Mouse (Mus musculus): ENCODE data around the gene Mtln. TPM values are rescaled to one million over a fixed set of nuclear protein-coding genes. Genes with fewer than 3 reads are reported as not detected.

The Mtln gene
- polyA plus RNA-seq, 1 experiment from 2014 or later, result 43.5 TPM

DNA sequence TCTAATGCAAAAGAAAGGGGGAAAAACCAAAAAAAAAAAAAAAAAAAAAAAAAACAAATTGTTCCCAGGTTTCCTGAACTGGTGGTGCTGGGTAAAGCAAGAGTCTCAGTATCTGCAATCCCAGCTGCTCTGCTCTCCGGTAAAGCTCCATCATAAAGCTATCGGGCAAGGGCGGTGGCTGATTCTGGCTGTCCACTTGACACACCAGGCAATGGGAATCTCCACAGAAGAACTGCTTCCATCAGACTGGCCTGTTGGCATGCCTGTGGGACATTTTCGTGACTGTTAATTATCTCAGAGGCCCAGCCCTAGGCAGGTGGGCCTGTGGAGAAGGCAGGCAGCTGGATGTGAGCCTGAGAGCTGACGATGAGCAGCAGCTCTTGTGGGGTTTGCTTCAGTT lies 13.8 kb downstream of the Mtln start:
- no peak overlapping the region for H3K4me3 ChIP-seq (replicated peaks)
- H3K4me1 ChIP-seq, result no peaks in the 10 kb centered on the region
- H3K9me3 ChIP-seq, result no peaks in the 10 kb centered on the region
- H3K36me3 ChIP-seq, result no peaks in the 10 kb centered on the region
- WGBS, result 80% methylated on average over 5 of the region's 5 CpGs
- H3K27me3 ChIP-seq (replicated peaks), result no peaks in the 10 kb centered on the region
- no peak for ATAC-seq (ENCODE audit: insufficient read depth, low FRiP score, low read depth)
- no peak overlapping the region for H3K9ac ChIP-seq
- no peak overlapping the region for H3K4me2 ChIP-seq
- no peak overlapping the region for H3K27ac ChIP-seq

- Histone ChIP-seq H3K27ac (no peak overlapping the region), H3K4me1 (no peaks in the 10 kb centered on the region), H3K36me3 (0 out of 2 replicates have a peak, but pooled peaks cover 4% of the 10 kb centered on the region), H3K4me2 (no peak overlapping the region), H3K27me3 (replicated peaks) (no peaks in the 10 kb centered on the region), H3K4me3 (replicated peaks) (no peak overlapping the region), H3K9me3 (no peaks in the 10 kb centered on the region), H3K9ac (no peak overlapping the region)
- ATAC-seq (ENCODE audit: insufficient read depth, low FRiP score, low read depth), result no peak
- WGBS, result 71% methylated on average over 3 of the region's 3 CpGs
Measured at GRCm38 (mm10) chr2:127775013-127775412, 17.3 kb downstream of the Mtln start.

DNA sequence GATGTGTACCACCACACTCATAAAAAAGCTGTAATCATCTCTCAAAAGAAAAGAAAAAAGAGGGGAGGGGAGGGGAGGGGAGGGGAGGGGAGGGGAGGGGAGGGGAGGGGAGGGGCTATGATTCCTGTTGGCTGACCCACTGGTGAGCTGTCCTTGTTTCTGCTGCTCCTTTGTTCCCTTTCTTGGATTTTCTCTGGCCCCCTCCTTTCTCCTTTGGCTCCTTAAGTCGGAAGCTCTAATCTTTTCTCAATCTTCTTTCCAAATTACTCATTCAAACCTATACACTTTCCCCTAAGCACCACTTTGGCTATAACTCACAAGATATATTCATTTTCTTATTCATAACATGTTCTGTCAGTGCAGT lies 17.7 kb downstream of the Mtln start:
- WGBS, result 56% methylated on average over 1 of the region's 1 CpGs
- H3K27ac ChIP-seq, result no peak overlapping the region
- H3K9me3 ChIP-seq, result no peaks in the 10 kb centered on the region
- no peaks in the 10 kb centered on the region for H3K4me1 ChIP-seq
- peaks cover 8% of the 10 kb centered on the region; the same call in 1 of the 2 replicates for H3K36me3 ChIP-seq
- no peak overlapping the region for H3K4me3 ChIP-seq (replicated peaks)
- H3K9ac ChIP-seq, result no peak overlapping the region
- H3K4me2 ChIP-seq, result no peak overlapping the region
- ATAC-seq (ENCODE audit: insufficient read depth, low FRiP score, low read depth), result no peak
- H3K27me3 ChIP-seq (replicated peaks), result no peaks in the 10 kb centered on the region

DNA sequence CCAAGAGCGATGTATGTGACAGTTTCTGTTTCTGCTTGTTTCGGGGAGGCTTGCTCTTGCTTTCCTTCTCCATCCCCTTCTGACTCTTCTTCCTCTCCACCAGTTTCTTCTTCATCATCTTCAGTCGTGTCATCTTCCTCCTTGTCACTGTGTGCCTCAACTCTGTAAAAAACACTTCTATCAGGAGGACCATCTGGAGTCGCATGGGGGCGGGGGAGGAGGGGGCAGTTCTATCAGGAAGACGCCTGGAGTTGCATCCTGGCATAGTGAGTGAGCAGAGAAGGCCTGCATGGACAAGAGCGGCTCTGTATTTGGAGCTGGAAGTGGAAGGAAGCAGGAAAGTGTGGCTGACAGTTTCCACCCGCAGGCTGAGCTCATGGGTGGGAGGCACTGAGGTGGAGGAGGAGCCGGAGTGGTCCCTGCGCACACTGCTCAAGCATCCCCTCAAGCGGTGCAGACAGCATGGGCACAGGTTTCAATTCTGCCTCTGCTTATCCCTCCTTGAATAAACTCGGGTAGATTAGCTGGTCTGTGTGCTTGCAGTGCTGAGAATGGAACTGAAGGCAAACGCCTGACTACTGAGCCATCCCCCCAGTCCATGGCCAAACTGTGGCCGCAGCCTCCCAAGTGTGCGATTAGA lies 18.2 kb downstream of the Mtln start:
- no peaks in the 10 kb centered on the region for H3K9me3 ChIP-seq
- H3K36me3 ChIP-seq, result peaks cover 11% of the 10 kb centered on the region; the same call in 1 of the 2 replicates
- 64% methylated on average over 15 of the region's 15 CpGs for WGBS
- H3K4me2 ChIP-seq, result no peak overlapping the region
- ATAC-seq (ENCODE audit: insufficient read depth, low FRiP score, low read depth), result no peak
- H3K4me1 ChIP-seq, result no peaks in the 10 kb centered on the region
- H3K9ac ChIP-seq, result no peak overlapping the region
- H3K27ac ChIP-seq, result no peak overlapping the region
- no peak overlapping the region for H3K4me3 ChIP-seq (replicated peaks)
- H3K27me3 ChIP-seq (replicated peaks), result no peaks in the 10 kb centered on the region

GRCm38 (mm10) chr2:127761587-127761986 lies 30.7 kb downstream of the Mtln start:
- WGBS, result 90% methylated on average over 5 of the region's 5 CpGs
- no peak overlapping the region for H3K27ac ChIP-seq

DNA sequence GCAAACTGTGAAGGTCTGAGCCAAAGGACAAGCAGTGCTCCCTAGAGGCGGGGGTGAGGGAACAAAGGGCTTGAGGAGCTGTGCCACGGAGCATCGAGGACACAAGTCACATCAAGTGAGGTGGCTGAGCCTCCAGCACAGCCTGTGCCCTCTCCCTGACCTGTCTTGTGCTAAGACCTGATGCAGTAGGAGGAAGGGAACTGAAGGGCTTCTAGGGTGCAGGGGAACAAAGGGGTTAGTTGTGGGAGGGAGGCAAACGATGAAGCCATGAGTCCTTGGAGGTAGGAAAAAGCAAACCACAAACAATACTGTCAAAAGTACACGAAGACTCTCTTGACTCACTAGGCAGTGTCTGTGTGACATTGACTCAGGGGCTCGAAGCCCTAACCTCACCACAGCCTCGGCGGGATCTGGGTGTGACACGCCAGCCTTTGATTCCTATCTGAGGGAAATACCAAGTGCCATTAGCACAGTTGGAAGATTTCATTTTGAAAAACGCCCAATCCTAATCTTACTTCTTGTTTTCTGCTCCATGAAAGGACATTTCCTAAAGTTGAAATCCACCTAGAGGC lies 31.8 kb downstream of the Mtln start:
- Histone ChIP-seq H3K36me3 (no peaks in the 10 kb centered on the region), H3K9ac (no peak overlapping the region), H3K4me2 (no peak overlapping the region), H3K27me3 (replicated peaks) (no peaks in the 10 kb centered on the region), H3K9me3 (no peaks in the 10 kb centered on the region), H3K4me3 (replicated peaks) (no peak overlapping the region), H3K27ac (no peak overlapping the region), H3K4me1 (peaks cover 6% of the 10 kb centered on the region; the same call in 1 of the 2 replicates)
- ATAC-seq (ENCODE audit: insufficient read depth, low FRiP score, low read depth), result no peak
- WGBS, result 57% methylated on average over 10 of the region's 10 CpGs

More at GRCm38 (mm10) chr2:127761587-127761986, 30.7 kb downstream of the Mtln start:
- Histone ChIP-seq H3K4me1 (peaks cover 6% of the 10 kb centered on the region; the same call in 1 of the 2 replicates), H3K27me3 (replicated peaks) (no peaks in the 10 kb centered on the region), H3K9ac (no peak overlapping the region), H3K9me3 (no peaks in the 10 kb centered on the region), H3K4me2 (no peak overlapping the region), H3K36me3 (no peaks in the 10 kb centered on the region), H3K4me3 (replicated peaks) (no peak overlapping the region)
- no peak for ATAC-seq (ENCODE audit: insufficient read depth, low FRiP score, low read depth)

DNA sequence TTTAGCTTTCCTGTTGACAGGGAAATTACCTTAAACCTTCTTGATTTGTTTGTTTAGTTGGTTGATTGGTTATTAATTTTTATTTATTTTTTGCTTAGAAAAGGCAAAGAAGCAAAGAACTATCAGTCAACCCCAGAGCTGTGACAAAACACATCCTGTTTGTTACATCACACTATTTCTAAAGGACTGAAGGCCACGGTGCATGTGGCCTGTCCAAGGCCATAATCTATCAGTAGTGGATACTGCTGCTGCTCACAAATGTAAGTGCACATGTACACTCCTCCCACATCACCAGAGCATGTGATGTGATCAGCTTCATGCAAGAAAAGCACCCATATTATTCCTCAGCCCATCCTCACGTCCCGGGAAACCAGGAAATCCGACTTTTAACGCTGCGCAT lies 32.3 kb downstream of the Mtln start:
- WGBS, result 89% methylated on average over 6 of the region's 6 CpGs
- ATAC-seq (ENCODE audit: insufficient read depth, low FRiP score, low read depth), result no peak

GRCm38 (mm10) chr2:127759157-127759880 lies 33.0 kb downstream of the Mtln start:
- 69% methylated on average over 5 of the region's 5 CpGs for WGBS
- Histone ChIP-seq H3K9me3 (no peaks in the 10 kb centered on the region), H3K4me2 (no peak overlapping the region), H3K27me3 (replicated peaks) (no peaks in the 10 kb centered on the region), H3K27ac (no peak overlapping the region), H3K4me1 (peaks cover 6% of the 10 kb centered on the region; the same call in 1 of the 2 replicates), H3K4me3 (replicated peaks) (no peak overlapping the region), H3K9ac (no peak overlapping the region), H3K36me3 (no peaks in the 10 kb centered on the region)
- ATAC-seq (ENCODE audit: insufficient read depth, low FRiP score, low read depth), result no peak

More for the DNA sequence above, 32.3 kb downstream of the Mtln start:
- Histone ChIP-seq H3K27ac (no peak overlapping the region), H3K27me3 (replicated peaks) (no peaks in the 10 kb centered on the region), H3K36me3 (no peaks in the 10 kb centered on the region), H3K9me3 (no peaks in the 10 kb centered on the region), H3K4me3 (replicated peaks) (no peak overlapping the region), H3K9ac (no peak overlapping the region), H3K4me1 (peaks cover 6% of the 10 kb centered on the region; the same call in 1 of the 2 replicates), H3K4me2 (no peak overlapping the region)

- no peak overlapping the region for H3K4me3 ChIP-seq (replicated peaks)
- no peak overlapping the region for H3K9ac ChIP-seq
- 24% methylated on average over 8 of the region's 8 CpGs for WGBS
- no peak overlapping the region for H3K4me2 ChIP-seq
- no peaks in the 10 kb centered on the region for H3K36me3 ChIP-seq
- no peaks in the 10 kb centered on the region for H3K9me3 ChIP-seq
- H3K27me3 ChIP-seq (replicated peaks), result no peaks in the 10 kb centered on the region
- peaks cover 6% of the 10 kb centered on the region; the same call in 1 of the 2 replicates for H3K4me1 ChIP-seq
- H3K27ac ChIP-seq, result no peak overlapping the region
- peak; percentile 43; the same call in 1 of the 2 replicates for ATAC-seq (ENCODE audit: insufficient read depth, low FRiP score, low read depth)
Measured at GRCm38 (mm10) chr2:127757171-127757570, 35.1 kb downstream of the Mtln start.

GRCm38 (mm10) chr2:127754113-127754512 lies 38.2 kb downstream of the Mtln start:
- Histone ChIP-seq H3K9me3 (no peaks in the 10 kb centered on the region), H3K4me1 (peaks cover 6% of the 10 kb centered on the region; the same call in 1 of the 2 replicates), H3K9ac (no peak overlapping the region), H3K4me2 (no peak overlapping the region), H3K4me3 (replicated peaks) (no peak overlapping the region), H3K27ac (no peak overlapping the region), H3K36me3 (no peaks in the 10 kb centered on the region), H3K27me3 (replicated peaks) (no peaks in the 10 kb centered on the region)
- ATAC-seq (ENCODE audit: insufficient read depth, low FRiP score, low read depth), result no peak
- 91% methylated on average over 4 of the region's 4 CpGs for WGBS

GRCm38 (mm10) chr2:127751849-127752610 lies 40.3 kb downstream of the Mtln start:
- 60% methylated on average over 11 of the region's 11 CpGs for WGBS
- Histone ChIP-seq H3K9me3 (no peaks in the 10 kb centered on the region), H3K4me3 (replicated peaks) (no peak overlapping the region), H3K4me2 (no peak overlapping the region), H3K4me1 (peaks cover under 1% of the 10 kb centered on the region; the same call in 1 of the 2 replicates), H3K9ac (no peak overlapping the region), H3K36me3 (no peaks in the 10 kb centered on the region), H3K27ac (no peak overlapping the region), H3K27me3 (replicated peaks) (no peaks in the 10 kb centered on the region)
- ATAC-seq (ENCODE audit: insufficient read depth, low FRiP score, low read depth), result no peak

Data from stomach, embryonic 15.5 days (tissue).